Comparison of ENCODE assay signal across 1 mouse cellular context in genomic region chr1:161250604-161251416, GRCm38 (mm10).
TF ChIP-seq lines count a peak whose summit lies in the region.

Gene Prdx6, minus strand, starts transcription at chr1:161251219.

TF ChIP-seq in CH12.LX, 34 proteins besides CTCF, POLR2A, EP300 and RAD21 (continued from another document):
- TF ChIP-seq NELFE (IDR thresholded peaks at IDR 0.05; ENCODE audit: low read depth, low read length) (peak; percentile 89), MAZ (IDR thresholded peaks at IDR 0.05; ENCODE audit: low read depth, low read length) (no peak), JUN (IDR thresholded peaks at IDR 0.05; ENCODE audit: insufficient read depth, low read depth, low read length) (no peak), MYC (IDR thresholded peaks at IDR 0.05; ENCODE audit: low read depth, low read length) (peak; percentile 99), ZMIZ1 (IDR thresholded peaks at IDR 0.05; ENCODE audit: low read depth, low read length) (peak; percentile 53; the same call in 1 of the 2 replicates), MAX (IDR thresholded peaks at IDR 0.05; ENCODE audit: low read length) (peak; percentile 96), RCOR1 (conservative IDR thresholded peaks at IDR 0.05; ENCODE audit: low read depth, low read length) (no peak), ZNF384 (IDR thresholded peaks at IDR 0.05; ENCODE audit: low read depth, low read length) (no peak), SMC3 (IDR thresholded peaks at IDR 0.05; ENCODE audit: low read depth, low read length) (no peak), KAT2A (IDR thresholded peaks at IDR 0.05; ENCODE audit: insufficient replicate concordance, low read length) (no peak), USF2 (conservative IDR thresholded peaks at IDR 0.05; ENCODE audit: low read depth, low read length) (no peak), IRF4 (IDR thresholded peaks at IDR 0.05; ENCODE audit: low read depth, low read length) (no peak; the same call in 1 of the 2 replicates), TCF12 (IDR thresholded peaks at IDR 0.05; ENCODE audit: low read depth, low read length) (peak; percentile 72), PAX5 (IDR thresholded peaks at IDR 0.05; ENCODE audit: low read length) (no peak), TBP (conservative IDR thresholded peaks at IDR 0.05; ENCODE audit: low read depth, low read length) (peak; percentile 40), JUND (conservative IDR thresholded peaks at IDR 0.05; ENCODE audit: low read depth, low read length) (no peak), ELF1 (IDR thresholded peaks at IDR 0.05; ENCODE audit: low read depth, low read length) (peak; percentile 40), ETS1 (conservative IDR thresholded peaks at IDR 0.05; ENCODE audit: low read depth, low read length) (peak; percentile 50; the same call in 1 of the 2 replicates), MEF2A (IDR thresholded peaks at IDR 0.05; ENCODE audit: borderline replicate concordance, low read depth, low read length) (peak; percentile 30; the same call in 1 of the 2 replicates), SIN3A (IDR thresholded peaks at IDR 0.05; ENCODE audit: low read length) (no peak), USF1 (IDR thresholded peaks at IDR 0.05; ENCODE audit: low read depth, low read length) (0 out of 2 replicates have a peak, but pooled peaks have one; percentile 17), POLR2AphosphoS2 (IDR thresholded peaks at IDR 0.05; ENCODE audit: low read depth, low read length) (peak; percentile 32; the same call in 1 of the 2 replicates)
